Mouse (Mus musculus): Measurements from ENCODE around the gene Zfp69.

Gene Zfp69

GRCm38 (mm10) chr4:120951428-120951973, at the start of gene Zfp69:
Gene Zfp69 (minus strand): TSS chr4:120951699.
- peak; percentile 94 for DNase-seq (ENCODE audit: low read depth)

- no peak for DNase-seq (ENCODE audit: low read depth)
Measured at GRCm38 (mm10) chr4:121001042-121001441, 49.5 kb upstream of the Zfp69 start.

GRCm38 (mm10) chr4:120995911-120996310, 44.4 kb upstream of the Zfp69 start:
- DNase-seq (ENCODE audit: low read depth): no peak

- DNase-seq (ENCODE audit: low read depth): no peak
Measured at GRCm38 (mm10) chr4:120993025-120993424, 41.5 kb upstream of the Zfp69 start.

- no peak for DNase-seq (ENCODE audit: low read depth)
Measured at GRCm38 (mm10) chr4:120992284-120992683, 40.8 kb upstream of the Zfp69 start.

GRCm38 (mm10) chr4:120987319-120987718, 35.8 kb upstream of the Zfp69 start:
- no peak for DNase-seq (ENCODE audit: low read depth)

GRCm38 (mm10) chr4:120986446-120986845, 34.9 kb upstream of the Zfp69 start:
- DNase-seq (ENCODE audit: low read depth): peak; percentile 85

GRCm38 (mm10) chr4:120978221-120978620, 26.7 kb upstream of the Zfp69 start:
- peak; percentile 35 for DNase-seq (ENCODE audit: low read depth)

- peak; percentile 87 for DNase-seq (ENCODE audit: low read depth)
Measured at GRCm38 (mm10) chr4:120975428-120975734, 23.9 kb upstream of the Zfp69 start.

GRCm38 (mm10) chr4:120974711-120975427, 23.4 kb upstream of the Zfp69 start:
- no peak for DNase-seq (ENCODE audit: low read depth)

GRCm38 (mm10) chr4:120971842-120972241, 20.3 kb upstream of the Zfp69 start:
- no peak for DNase-seq (ENCODE audit: low read depth)

- no peak for DNase-seq (ENCODE audit: low read depth)
Measured at GRCm38 (mm10) chr4:120969382-120970146, 18.1 kb upstream of the Zfp69 start.

- DNase-seq (ENCODE audit: low read depth): no peak
Measured at GRCm38 (mm10) chr4:120968486-120968885, 17.0 kb upstream of the Zfp69 start.

GRCm38 (mm10) chr4:120955586-120955985, 4.1 kb upstream of the Zfp69 start:
- DNase-seq (ENCODE audit: low read depth): no peak

- no peak for DNase-seq (ENCODE audit: low read depth)
Measured at GRCm38 (mm10) chr4:120953667-120954066, 2.2 kb upstream of the Zfp69 start.

- DNase-seq (ENCODE audit: low read depth): peak; percentile 26
Measured at GRCm38 (mm10) chr4:120953038-120953437, 1.5 kb upstream of the Zfp69 start.

GRCm38 (mm10) chr4:120952163-120952562, 664 bp upstream of the Zfp69 start:
- DNase-seq (ENCODE audit: low read depth): peak; percentile 55

- no peak for DNase-seq (ENCODE audit: low read depth)
Measured at GRCm38 (mm10) chr4:120950763-120951427, 604 bp downstream of the Zfp69 start.

GRCm38 (mm10) chr4:120948938-120949337, 2.6 kb downstream of the Zfp69 start:
- no peak for DNase-seq (ENCODE audit: low read depth)

GRCm38 (mm10) chr4:120935006-120935405, 16.5 kb downstream of the Zfp69 start:
- DNase-seq (ENCODE audit: low read depth): no peak

- no peak for DNase-seq (ENCODE audit: low read depth)
Measured at GRCm38 (mm10) chr4:120930736-120931135, 20.8 kb downstream of the Zfp69 start.

GRCm38 (mm10) chr4:120928686-120929085, 22.8 kb downstream of the Zfp69 start:
- no peak for DNase-seq (ENCODE audit: low read depth)

- DNase-seq (ENCODE audit: low read depth): peak; percentile 73
Measured at GRCm38 (mm10) chr4:120925386-120925785, 26.1 kb downstream of the Zfp69 start.
